Mouse (Mus musculus): Measurements from ENCODE around the gene Tubg2.

The Tubg2 gene

GRCm38 (mm10) chr11:101167211-101167962 is 11.7 kb downstream of the Tubg2 start:
- DNase-seq: peak in 1 of 2 experiments; percentile 30

DNA sequence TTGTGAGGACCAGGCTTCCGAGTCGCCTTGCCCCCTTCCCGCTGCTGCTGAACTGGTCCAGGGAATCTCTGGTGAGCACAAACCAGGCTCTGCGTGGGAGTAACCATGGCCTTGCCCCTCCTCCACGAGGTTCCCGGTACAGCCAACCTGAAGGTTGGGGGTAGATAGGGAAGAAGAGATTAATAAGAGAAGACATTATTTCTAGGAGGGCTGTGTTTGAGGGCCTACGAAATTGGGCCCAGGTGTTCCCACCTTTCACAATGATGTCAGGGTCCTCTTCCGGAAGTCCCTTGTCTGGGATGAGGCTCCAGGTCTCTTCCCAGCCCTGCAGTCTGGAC is 12.2 kb downstream of the Tubg2 start:
- peak in 1 of 2 experiments; percentile 26 for DNase-seq

DNA sequence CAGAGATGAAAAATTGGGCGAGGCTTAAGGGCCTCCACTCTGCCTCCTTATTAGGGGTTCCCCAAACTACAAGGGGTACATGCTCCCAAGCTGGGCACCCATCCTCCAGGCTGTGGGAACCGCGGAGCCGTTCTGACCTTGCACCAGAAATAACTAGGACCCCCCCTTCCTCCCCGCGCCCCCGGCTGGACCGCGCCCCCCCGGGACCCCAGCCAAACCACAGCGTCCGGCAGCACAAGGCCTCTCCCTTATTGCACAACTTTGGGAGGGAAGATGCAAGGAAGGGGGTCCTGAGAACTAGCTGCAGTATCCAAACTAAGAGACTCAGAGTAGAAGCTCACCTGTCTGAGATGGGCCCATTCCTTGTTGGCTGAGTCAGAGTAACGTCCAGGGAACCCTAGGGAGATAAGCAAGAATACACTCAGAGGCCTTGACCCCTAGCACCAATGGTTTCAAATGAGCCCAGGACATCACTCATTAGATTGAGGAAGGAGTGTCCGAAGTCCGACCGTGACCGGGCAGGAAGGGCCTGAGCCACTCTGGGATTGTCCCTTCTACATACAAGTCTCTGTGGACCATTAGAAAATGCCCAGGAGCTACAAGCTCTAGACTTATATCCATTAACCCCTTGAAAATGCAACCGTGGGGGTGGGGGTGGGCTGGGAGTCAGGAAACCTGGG is 12.7 kb downstream of the Tubg2 start:
- peak; percentile 20 to 56 for DNase-seq

DNA sequence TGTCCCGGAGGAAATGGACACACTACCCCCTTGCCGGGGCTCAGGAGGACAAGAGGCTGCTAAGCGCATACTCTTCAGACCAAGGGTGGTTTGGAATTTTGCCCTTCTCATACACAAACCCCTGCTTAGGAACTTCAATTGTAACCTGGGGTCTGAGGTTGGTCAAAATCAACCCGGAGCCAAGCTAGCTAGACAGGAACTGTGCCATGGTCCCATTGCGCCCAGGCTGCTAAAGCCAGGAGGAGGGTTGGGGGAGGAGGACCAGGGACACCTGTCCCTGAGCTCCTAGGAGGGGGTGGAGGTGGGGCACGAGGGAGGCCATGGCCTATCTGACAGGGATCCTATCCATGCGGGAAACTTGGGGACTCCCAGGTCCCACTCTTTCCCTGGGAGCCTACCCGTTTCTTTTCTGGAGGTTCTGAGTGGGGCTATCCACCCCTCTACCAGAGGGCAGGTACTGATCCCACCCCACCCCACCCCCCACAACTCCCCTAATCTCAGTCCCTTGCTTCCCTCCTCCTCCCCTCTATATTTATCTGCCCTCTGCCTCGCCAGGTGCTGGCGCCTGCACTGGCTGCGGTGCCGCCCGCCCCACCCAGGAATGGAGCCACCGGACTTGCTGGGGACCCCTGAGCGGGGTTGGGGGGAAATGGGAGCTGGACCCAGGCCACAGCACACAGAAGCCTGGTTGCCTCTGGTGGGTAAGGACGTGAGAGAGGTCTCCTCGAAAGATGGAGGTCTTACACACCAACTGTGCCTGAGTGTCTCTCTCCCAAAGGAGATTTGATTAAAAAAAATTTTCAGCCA is 13.8 kb downstream of the Tubg2 start:
- DNase-seq: peak; percentile 65 to 74

- DNase-seq: peak; percentile 77 to 82
These were observed 14.7 kb downstream of the Tubg2 start, which contains the start of gene Cntnap1 for GRCm38 (mm10) chr11:101170354-101170810. TSS of gene Cntnap1 (plus strand) at chr11:101170523.

DNA sequence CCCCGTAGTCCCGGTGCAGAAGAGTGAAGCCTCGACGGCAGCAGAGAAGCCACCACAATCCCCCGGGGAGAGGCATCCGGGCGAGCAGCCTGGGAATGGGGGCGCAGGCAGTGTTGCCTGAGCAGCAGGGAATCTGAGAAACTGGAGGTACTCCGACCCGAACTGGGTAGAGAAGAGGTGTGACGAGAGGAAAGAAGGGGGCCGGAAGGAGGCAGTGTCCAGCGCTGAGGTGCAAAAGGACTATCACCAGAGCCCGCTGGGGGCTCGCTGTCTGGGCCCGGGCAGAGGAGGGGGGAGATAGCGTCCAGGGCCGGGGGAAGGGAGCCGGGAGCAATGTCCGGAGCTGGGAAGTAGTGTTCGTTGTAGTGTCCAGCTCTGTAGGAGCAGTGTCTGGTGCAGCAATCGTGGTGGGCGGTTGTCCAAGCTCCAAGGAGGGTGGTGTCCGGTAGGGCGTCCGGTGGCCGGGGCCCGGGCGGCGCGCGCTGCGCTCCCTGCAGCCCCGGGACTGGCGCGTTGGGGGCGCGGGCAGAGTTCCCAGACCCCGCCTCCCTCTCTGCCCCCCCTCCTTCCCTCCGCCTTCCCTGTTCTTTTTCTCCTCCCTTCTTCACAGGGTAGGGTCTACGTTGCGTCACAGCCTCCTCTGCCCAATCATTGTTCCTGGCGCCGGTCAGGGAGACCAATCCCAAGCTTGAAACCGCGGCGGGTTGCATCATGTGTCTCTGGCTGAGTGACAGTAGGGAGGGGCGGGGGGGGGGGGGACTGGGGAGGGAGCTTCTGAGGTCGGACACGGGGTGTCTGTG is 15.3 kb downstream of the Tubg2 start, which contains the start of gene Plekhh3:
Gene Plekhh3, minus strand, starts transcription at position 541 of the 800 bp plus-strand sequence.
- DNase-seq: peak; percentile 94 to 96

- peak; percentile 84 to 86 for DNase-seq
These were observed 16.2 kb downstream of the Tubg2 start for GRCm38 (mm10) chr11:101171721-101172433.

DNA sequence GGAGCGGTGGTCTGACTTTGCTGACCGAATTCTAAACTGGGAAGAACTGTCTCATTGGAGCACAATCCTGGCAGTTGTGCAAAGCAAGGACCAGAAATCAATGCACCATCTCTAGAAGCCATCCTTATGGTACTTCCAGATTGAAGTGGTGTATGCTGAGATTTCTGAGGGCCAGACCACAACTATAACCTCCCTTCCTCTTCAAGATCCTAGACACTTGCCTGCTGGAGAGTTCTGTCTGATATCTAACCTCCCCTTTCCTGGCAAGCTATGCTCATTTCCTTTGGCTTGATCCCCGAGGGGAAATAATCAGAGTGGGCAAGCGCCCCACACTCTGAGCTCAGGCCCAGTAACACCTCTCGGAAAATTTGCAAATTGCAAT is 16.7 kb downstream of the Tubg2 start:
- no peak for DNase-seq

DNA sequence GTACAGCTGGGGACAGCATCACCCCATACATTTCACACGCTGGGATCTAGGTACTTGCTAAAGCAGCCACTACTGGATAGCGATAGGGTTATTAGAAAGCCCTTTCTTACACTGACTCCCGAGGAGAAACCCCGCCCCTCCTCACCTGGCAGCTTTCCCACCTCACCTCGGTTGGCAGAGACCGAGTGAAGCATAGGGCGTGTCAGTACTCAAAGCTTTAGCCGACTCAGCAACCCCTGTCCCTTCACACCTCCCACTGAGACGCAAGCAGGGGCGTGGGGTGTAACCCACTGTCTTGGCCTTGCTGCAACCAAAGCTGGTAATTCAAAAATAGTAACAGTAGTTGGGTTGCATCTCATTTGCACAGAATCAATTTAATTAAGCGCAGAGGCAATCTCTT is 17.4 kb downstream of the Tubg2 start:
- peak; percentile 49 to 73 for DNase-seq

- DNase-seq: peak; percentile 80 to 82
These were observed 18.1 kb downstream of the Tubg2 start for GRCm38 (mm10) chr11:101173631-101174388.

DNA sequence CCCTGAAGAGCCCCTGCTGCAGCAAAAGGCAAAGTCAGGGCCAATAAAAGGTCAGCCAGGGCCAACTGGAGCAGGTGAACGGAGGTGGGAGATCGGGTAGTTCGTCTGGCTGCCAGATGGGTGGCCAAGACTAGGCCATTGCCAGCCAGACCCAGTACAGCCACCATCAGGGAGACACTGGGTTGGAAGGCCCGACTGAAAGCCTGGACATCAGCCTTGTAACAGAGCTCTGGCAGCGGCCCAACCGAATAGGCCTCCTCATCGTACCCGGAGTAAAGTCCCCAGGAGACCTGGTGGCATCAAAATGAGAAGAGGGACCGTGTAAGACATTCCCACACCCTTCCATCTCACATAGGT is 18.7 kb downstream of the Tubg2 start:
- DNase-seq: peak; percentile 66 to 78

- DNase-seq: peak; percentile 61 to 65
These were observed 19.3 kb downstream of the Tubg2 start, which contains the start of gene Ccr10 for GRCm38 (mm10) chr11:101174851-101175628. TSS of gene Ccr10 (minus strand) at chr11:101175443.

GRCm38 (mm10) chr11:101175636-101176116 is 20.0 kb downstream of the Tubg2 start:
- peak; percentile 81 to 86 for DNase-seq

- peak; percentile 84 to 86 for DNase-seq
These were observed 20.5 kb downstream of the Tubg2 start for GRCm38 (mm10) chr11:101176117-101176691.

DNA sequence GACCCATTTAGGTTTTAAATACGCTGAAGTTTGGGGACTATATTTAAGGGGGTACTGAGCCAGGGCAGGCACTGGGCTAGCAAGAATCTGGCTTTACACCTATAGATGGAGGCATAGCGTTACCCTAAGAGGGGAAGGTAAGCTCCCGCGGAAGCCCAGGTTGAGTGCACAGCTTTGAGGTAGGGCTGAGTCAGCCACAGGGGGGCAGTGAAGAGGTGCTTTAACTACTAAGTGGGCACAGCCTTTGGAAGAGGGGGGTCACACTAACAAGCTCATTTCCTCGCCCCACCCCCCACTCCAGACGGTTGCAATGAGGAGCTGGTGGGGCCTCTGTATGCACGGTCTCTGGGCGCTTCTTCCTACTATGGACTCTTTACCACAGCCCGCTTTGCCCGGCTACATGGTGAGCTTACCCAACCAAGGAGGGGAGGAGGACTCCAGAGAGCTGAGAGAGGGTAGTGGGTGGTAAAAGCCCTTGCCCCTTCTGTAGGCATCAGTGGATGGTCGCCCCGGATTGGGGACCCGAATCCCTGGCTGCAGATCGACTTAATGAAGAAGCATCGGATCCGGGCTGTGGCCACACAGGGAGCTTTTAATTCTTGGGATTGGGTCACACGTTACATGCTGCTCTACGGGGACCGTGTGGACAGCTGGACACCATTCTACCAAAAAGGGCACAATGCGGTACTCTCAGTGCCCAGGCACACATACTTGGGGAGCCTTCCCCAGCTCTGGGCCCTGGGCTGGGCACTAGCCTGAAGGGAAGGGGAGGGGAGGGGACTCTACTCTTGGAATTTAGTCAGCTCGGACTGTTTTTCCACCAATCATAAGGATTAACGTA is 21.4 kb downstream of the Tubg2 start:
- DNase-seq: peak; percentile 93 to 95

GRCm38 (mm10) chr11:101178061-101179058 is 22.7 kb downstream of the Tubg2 start:
- DNase-seq: peak; percentile 63 to 65

DNA sequence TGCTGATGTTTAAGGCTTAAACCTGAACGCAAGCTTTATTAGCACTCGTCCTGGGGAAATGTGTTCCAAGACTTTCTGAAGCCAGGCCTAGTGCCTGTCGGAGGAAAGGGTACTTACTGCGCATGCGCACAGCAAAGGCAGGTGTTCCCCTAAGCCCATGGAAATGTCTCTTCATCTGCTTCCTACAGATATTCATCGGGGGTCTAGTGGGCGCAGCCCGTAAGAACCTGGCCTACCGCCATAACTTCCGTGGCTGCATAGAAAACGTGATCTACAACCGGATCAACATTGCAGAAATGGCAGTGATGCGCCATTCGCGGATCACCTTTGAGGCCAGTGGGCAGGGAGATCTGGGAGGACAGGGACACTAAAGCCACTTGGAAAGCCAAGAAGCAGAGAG is 23.6 kb downstream of the Tubg2 start:
- DNase-seq: peak; percentile 70 to 76
